In genomic region chr14:21951896-21952523, GRCm38 (mm10) we compare ENCODE assay signal across 23 mouse cellular contexts. TPM values are rescaled to one million over a fixed set of nuclear protein-coding genes. Genes with fewer than 3 reads are reported as not detected.
DNase-seq lines count a peak whose midpoint lies in the region; ATAC-seq and TF ChIP-seq lines count a peak whose summit lies in the region.
"Had no signal": no experiment of that assay in that cellular context is flagged by ENCODE, and none has a peak within 500 bp of the region (broad histone marks: within the 10 kb centered on the region; RNA-seq: fewer than 3 reads in every experiment).

No protein-coding gene starts in this region.

- peak; percentile 4 for DNase-seq in hindbrain, postnatal 0 days (ENCODE audit: low spot score)
- DNase-seq in hindbrain, embryonic 10.5 days (ENCODE audit: low spot score), result no peak
- DNase-seq in midbrain, embryonic 11.5 days (ENCODE audit: low spot score, missing footprints), result peak; percentile 33
- peak; percentile 67 for DNase-seq in limb, embryonic 14.5 days (ENCODE audit: low spot score)
- no peak for DNase-seq in right cerebral cortex, postnatal 4 days
- DNase-seq: adrenal gland, postnatal 36 days; cerebellum, adult 11 months; cerebellum, adult 9-11 months; gastrocnemius, postnatal 10 days; heart, postnatal 10 days; kidney, adult 9 months; liver, embryonic 13.5 days; lung, adult 2 months; lung, postnatal 14 days; midbrain, embryonic 14.5 days; right cerebral cortex, postnatal 14 days; spleen, adult 18-20 months had no signal

- no peak for ATAC-seq in hindbrain, postnatal 0 days
- ATAC-seq in midbrain, embryonic 11.5 days (ENCODE audit: low FRiP score), result no peak
- no peak for ATAC-seq in midbrain, embryonic 15.5 days (replicated peaks)
- peak; percentile 66 for ATAC-seq in limb, embryonic 14.5 days (ENCODE audit: low FRiP score, low read depth)
- ATAC-seq in megakaryocyte, adult 5-6 weeks (ENCODE audit: poor library complexity, severe bottlenecking), result no peak
- ATAC-seq: forebrain, embryonic 14.5 days had no signal

- H3K9me3 ChIP-seq in hindbrain, postnatal 0 days (ENCODE audit: low read length), result no peaks in the 10 kb centered on the region
- peaks cover 8% of the 10 kb centered on the region; the same call in 1 of the 2 replicates for H3K9me3 ChIP-seq in hindbrain, embryonic 10.5 days
- H3K9me3 ChIP-seq in midbrain, embryonic 11.5 days (ENCODE audit: control insufficient read depth, low read length), result no peaks in the 10 kb centered on the region; the same call in 1 of the 2 replicates
- H3K9me3 ChIP-seq in midbrain, embryonic 15.5 days, result no peaks in the 10 kb centered on the region
- H3K9me3 ChIP-seq in limb, embryonic 14.5 days (ENCODE audit: control insufficient read depth, low read length), result no peaks in the 10 kb centered on the region
- H3K9me3 ChIP-seq: embryonic facial prominence, embryonic 15.5 days; liver, embryonic 13.5 days had no signal

- H3K27me3 ChIP-seq in hindbrain, postnatal 0 days (ENCODE audit: insufficient read depth, low read length), result no peaks in the 10 kb centered on the region
- H3K27me3 ChIP-seq in hindbrain, embryonic 10.5 days (ENCODE audit: insufficient read depth, poor library complexity, severe bottlenecking), result no peaks in the 10 kb centered on the region
- H3K27me3 ChIP-seq in midbrain, embryonic 11.5 days (ENCODE audit: control insufficient read depth, insufficient read depth, low read length), result no peaks in the 10 kb centered on the region
- H3K27me3 ChIP-seq in midbrain, embryonic 15.5 days (replicated peaks), result no peaks in the 10 kb centered on the region
- no peaks in the 10 kb centered on the region for H3K27me3 ChIP-seq in limb, embryonic 14.5 days (ENCODE audit: control insufficient read depth, insufficient read depth, low read length)
- H3K27me3 ChIP-seq: embryonic facial prominence, embryonic 15.5 days; heart, embryonic 12.5 days; liver, embryonic 13.5 days had no signal

- no peak overlapping the region for H3K4me3 ChIP-seq in hindbrain, postnatal 0 days (ENCODE audit: low read length)
- no peak overlapping the region for H3K4me3 ChIP-seq in hindbrain, embryonic 10.5 days
- H3K4me3 ChIP-seq in midbrain, embryonic 11.5 days (ENCODE audit: low read depth, low read length), result no peak overlapping the region
- H3K4me3 ChIP-seq in midbrain, embryonic 15.5 days, result no peak overlapping the region
- no peak overlapping the region for H3K4me3 ChIP-seq in limb, embryonic 14.5 days (replicated peaks; ENCODE audit: low read length)
- H3K4me3 ChIP-seq: embryonic facial prominence, embryonic 15.5 days; heart, embryonic 12.5 days; liver, embryonic 13.5 days; megakaryocyte, embryonic 14.5 days had no signal

- no peak overlapping the region for H3K9ac ChIP-seq in hindbrain, postnatal 0 days (replicated peaks; ENCODE audit: low read length)
- H3K9ac ChIP-seq in midbrain, embryonic 11.5 days (ENCODE audit: low read length), result no peak overlapping the region
- no peak overlapping the region for H3K9ac ChIP-seq in midbrain, embryonic 15.5 days
- H3K9ac ChIP-seq in limb, embryonic 14.5 days (ENCODE audit: low read depth, low read length, severe bottlenecking), result no peak overlapping the region
- H3K9ac ChIP-seq: embryonic facial prominence, embryonic 15.5 days; heart, embryonic 12.5 days; liver, embryonic 13.5 days had no signal

- 73% methylated on average over 10 of the region's 10 CpGs for WGBS in hindbrain, postnatal 0 days
- 89% methylated on average over 10 of the region's 10 CpGs for WGBS in hindbrain, embryonic 10.5 days
- WGBS in midbrain, embryonic 11.5 days, result 89% methylated on average over 10 of the region's 10 CpGs
- WGBS in midbrain, embryonic 15.5 days, result 74% methylated on average over 10 of the region's 10 CpGs
- WGBS in limb, embryonic 14.5 days, result 20% methylated on average over 10 of the region's 10 CpGs

- no peak for TF ChIP-seq POLR2A in limb, embryonic 14.5 days (IDR thresholded peaks at IDR 0.05; ENCODE audit: borderline replicate concordance, extremely low read depth, insufficient read depth, insufficient read length)

- H3K4me1 ChIP-seq in hindbrain, postnatal 0 days (ENCODE audit: insufficient read depth, low read length), result no peaks in the 10 kb centered on the region
- H3K4me1 ChIP-seq in hindbrain, embryonic 10.5 days (replicated peaks), result no peaks in the 10 kb centered on the region
- H3K4me1 ChIP-seq in midbrain, embryonic 11.5 days (ENCODE audit: control insufficient read depth, insufficient read depth, low read length), result no peaks in the 10 kb centered on the region
- no peaks in the 10 kb centered on the region for H3K4me1 ChIP-seq in midbrain, embryonic 15.5 days
- peaks cover 14% of the 10 kb centered on the region for H3K4me1 ChIP-seq in limb, embryonic 14.5 days (ENCODE audit: control insufficient read depth, insufficient read depth, low read length)
- H3K4me1 ChIP-seq: embryonic facial prominence, embryonic 15.5 days; heart, embryonic 12.5 days; liver, embryonic 13.5 days; megakaryocyte, embryonic 14.5 days had no signal

- no peak overlapping the region for H3K27ac ChIP-seq in hindbrain, postnatal 0 days
- H3K27ac ChIP-seq in hindbrain, embryonic 10.5 days, result no peak overlapping the region
- H3K27ac ChIP-seq in midbrain, embryonic 11.5 days (ENCODE audit: low read depth, low read length), result no peak overlapping the region
- no peak overlapping the region for H3K27ac ChIP-seq in midbrain, embryonic 15.5 days
- H3K27ac ChIP-seq in limb, embryonic 14.5 days (replicated peaks; ENCODE audit: low read depth, low read length), result no peak overlapping the region
- H3K27ac ChIP-seq: embryonic facial prominence, embryonic 15.5 days; liver, embryonic 13.5 days had no signal

- H3K36me3 ChIP-seq in hindbrain, postnatal 0 days (ENCODE audit: insufficient read depth, low read length), result no peaks in the 10 kb centered on the region
- H3K36me3 ChIP-seq in hindbrain, embryonic 10.5 days, result no peaks in the 10 kb centered on the region
- no peaks in the 10 kb centered on the region for H3K36me3 ChIP-seq in midbrain, embryonic 11.5 days (ENCODE audit: control insufficient read depth, insufficient read depth, low read length)
- H3K36me3 ChIP-seq in midbrain, embryonic 15.5 days (replicated peaks), result no peaks in the 10 kb centered on the region
- H3K36me3 ChIP-seq in limb, embryonic 14.5 days (ENCODE audit: control insufficient read depth, insufficient read depth, low read length), result no peaks in the 10 kb centered on the region
- H3K36me3 ChIP-seq: embryonic facial prominence, embryonic 15.5 days; heart, embryonic 12.5 days; liver, embryonic 13.5 days had no signal

- no peak overlapping the region for H3K4me2 ChIP-seq in hindbrain, postnatal 0 days (ENCODE audit: low read depth, low read length)
- H3K4me2 ChIP-seq in midbrain, embryonic 11.5 days, result no peak overlapping the region
- H3K4me2 ChIP-seq in midbrain, embryonic 15.5 days, result no peak overlapping the region
- 0 out of 2 replicates have a peak overlapping the region, but pooled peaks have one; percentile 0 for H3K4me2 ChIP-seq in limb, embryonic 14.5 days (replicated peaks; ENCODE audit: low read depth, low read length, severe bottlenecking)
- H3K4me2 ChIP-seq: embryonic facial prominence, embryonic 15.5 days; heart, embryonic 12.5 days; liver, embryonic 13.5 days had no signal

- no peak for TF ChIP-seq CTCF in hindbrain, postnatal 0 days (IDR thresholded peaks at IDR 0.05; ENCODE audit: low read depth)

RNA-seq across cellular contexts. Expression of gene Zfp503, which starts 37.4 kb away (rescaled TPM):
- 25.5 and 25.6 TPM in 2 replicates for total RNA-seq in hindbrain, postnatal 0 days (2014; rRNA removed)
- polyA plus RNA-seq in hindbrain, postnatal 0 days (2015; fragmentation: Nextera tagmentation; extraction: Ambion mirVana), result 8.4 and 10.4 TPM in 2 replicates
- 12.3 and 20.0 TPM in 2 replicates for polyA plus RNA-seq in hindbrain, embryonic 10.5 days (2016; fragmentation: Nextera tagmentation; extraction: Ambion mirVana)
- 6.2 and 7.5 TPM in 2 replicates for polyA plus RNA-seq in midbrain, embryonic 11.5 days (2014; fragmentation: Nextera tagmentation; extraction: Ambion mirVana)
- polyA plus RNA-seq in midbrain, embryonic 15.5 days (2015; fragmentation: Nextera tagmentation; extraction: Ambion mirVana), result 5.8 and 5.9 TPM in 2 replicates
- polyA plus RNA-seq in limb, embryonic 14.5 days (2012; rRNA removed), result 45.1 and 73.1 TPM in 2 replicates
- 15.3 and 17.6 TPM in 2 replicates for polyA plus RNA-seq in limb, embryonic 14.5 days (2014; fragmentation: Nextera tagmentation; extraction: Ambion mirVana)
- total RNA-seq in megakaryocyte, adult 5-6 weeks (2015), result 0.39 and 0.65 TPM in 2 replicates
- 0.51 TPM in 1 of 2 replicates, not detected in the other for total RNA-seq in megakaryocyte, adult 5-6 weeks (2017)

Comparison
In these comparisons a context has a peak if more than half of its experiments do, and no peak if none do; other contexts are left out.
1. DNase-seq: peak in hindbrain, postnatal 0 days (single experiment), midbrain, embryonic 11.5 days (single experiment) and limb, embryonic 14.5 days (single experiment); none in hindbrain, embryonic 10.5 days (single experiment) and right cerebral cortex, postnatal 4 days (single experiment).